Mouse (Mus musculus) hindbrain, embryonic 10.5 days (tissue): Measurements from ENCODE around the gene Dusp16. TPM values are rescaled to one million over a fixed set of nuclear protein-coding genes. Genes with fewer than 3 reads are reported as not detected.

Experiments used
- DNase-seq: peaks from one replicate; pipeline ENCODE4 v3.0.0-alpha.2; 2017; ENCODE audit warnings: low spot score
- H3K27ac ChIP-seq: fragments of 300-500 bp; sonication (generic); 2 replicates; pipeline ENCODE4 v1.5.1; 2016; ENCODE audit warnings: mild to moderate bottlenecking, moderate library complexity
- H3K27me3 ChIP-seq: fragments of 300-500 bp; sonication (generic); 2 replicates; pipeline ENCODE4 v1.6.1; 2016; ENCODE audit warnings: mild to moderate bottlenecking; ENCODE audit not compliant: poor library complexity, insufficient read depth, severe bottlenecking
- H3K36me3 ChIP-seq: fragments of 300-500 bp; sonication (generic); 2 replicates; pipeline ENCODE4 v1.6.1; 2016; ENCODE audit warnings: mild to moderate bottlenecking, moderate library complexity
- H3K4me1 ChIP-seq: fragments of 300-500 bp; sonication (generic); replicated peaks from 2 replicates; pipeline ENCODE4 v1.6.1; 2016; ENCODE audit warnings: mild to moderate bottlenecking
- H3K4me3 ChIP-seq: fragments of 300-500 bp; sonication (generic); 2 replicates; pipeline ENCODE4 v1.5.1; 2016; ENCODE audit warnings: mild to moderate bottlenecking, moderate library complexity
- H3K9me3 ChIP-seq: fragments of 300-500 bp; sonication (generic); 2 replicates; pipeline ENCODE4 v1.6.1; 2016; ENCODE audit warnings: mild to moderate bottlenecking, moderate library complexity
- WGBS: fragments of 180-500 bp; shearing (Covaris S2); methylation state at CpG from one replicate; pipeline ENCODE4 v1.1.7; 2016; 5-methylcytosine and 5-hydroxymethylcytosine counted together
- polyA plus RNA-seq: library from polyadenylated mRNA; unstranded; fragments of >200 nt; fragmentation: Nextera tagmentation; extraction: Ambion mirVana; gene quantifications from 2 replicates; pipeline ENCODE4 v1.2.1, GENCODE M21; 2016

Gene Dusp16
- polyA plus RNA-seq, 1 experiment from 2014 or later = 13.8 TPM

GRCm38 (mm10) chr6:134721729-134722269 is 70.6 kb downstream of the Dusp16 start:
- Histone ChIP-seq H3K4me1 (no peaks in the 10 kb centered on the region), H3K9me3 (no peaks in the 10 kb centered on the region), H3K36me3 (peaks cover 84% of the 10 kb centered on the region), H3K27me3 (no peaks in the 10 kb centered on the region), H3K4me3 (no peak overlapping the region), H3K27ac (no peak overlapping the region)
- DNase-seq = no peak
- 94% methylated on average over 6 of the region's 6 CpGs for WGBS

- no peak for DNase-seq
- Histone ChIP-seq H3K27me3 (no peaks in the 10 kb centered on the region), H3K4me1 (no peaks in the 10 kb centered on the region), H3K36me3 (peaks cover 83% of the 10 kb centered on the region), H3K4me3 (no peak overlapping the region), H3K9me3 (no peaks in the 10 kb centered on the region), H3K27ac (no peak overlapping the region)
- 92% methylated on average over 5 of the region's 5 CpGs for WGBS
These were observed 72.3 kb downstream of the Dusp16 start for GRCm38 (mm10) chr6:134720150-134720549.

- whole genome bisulfite sequencing = 91% methylated on average over 5 of the region's 5 CpGs
- no peaks in the 10 kb centered on the region for H3K9me3 ChIP-seq
- H3K4me1 ChIP-seq = no peaks in the 10 kb centered on the region
- no peak overlapping the region for H3K27ac ChIP-seq
- DNase-seq = no peak
- H3K36me3 ChIP-seq = peaks cover 84% of the 10 kb centered on the region
- no peak overlapping the region for H3K4me3 ChIP-seq
- no peaks in the 10 kb centered on the region for H3K27me3 ChIP-seq
These were observed 73.3 kb downstream of the Dusp16 start for GRCm38 (mm10) chr6:134719156-134719555.

GRCm38 (mm10) chr6:134718668-134719065 is 73.8 kb downstream of the Dusp16 start:
- no peak overlapping the region for H3K27ac ChIP-seq
- 92% methylated on average over 11 of the region's 11 CpGs for WGBS
- no peak overlapping the region for H3K4me3 ChIP-seq
- H3K4me1 ChIP-seq = 0 out of 2 replicates have a peak, but pooled peaks cover 3% of the 10 kb centered on the region
- peaks cover 80% of the 10 kb centered on the region for H3K36me3 ChIP-seq
- DNase-seq = no peak
- H3K9me3 ChIP-seq = no peaks in the 10 kb centered on the region
- H3K27me3 ChIP-seq = no peaks in the 10 kb centered on the region

GRCm38 (mm10) chr6:134717886-134718667 is 74.3 kb downstream of the Dusp16 start:
- Histone ChIP-seq H3K4me3 (no peak overlapping the region), H3K36me3 (peaks cover 74% of the 10 kb centered on the region), H3K27ac (no peak overlapping the region), H3K4me1 (0 out of 2 replicates have a peak, but pooled peaks cover 6% of the 10 kb centered on the region), H3K9me3 (no peaks in the 10 kb centered on the region), H3K27me3 (no peaks in the 10 kb centered on the region)
- 93% methylated on average over 20 of the region's 20 CpGs for WGBS
- no peak for DNase-seq

- Histone ChIP-seq H3K9me3 (no peaks in the 10 kb centered on the region), H3K36me3 (peaks cover 65% of the 10 kb centered on the region), H3K27ac (no peak overlapping the region), H3K27me3 (no peaks in the 10 kb centered on the region), H3K4me1 (0 out of 2 replicates have a peak, but pooled peaks cover 6% of the 10 kb centered on the region), H3K4me3 (no peak overlapping the region)
- WGBS = 87% methylated on average over 6 of the region's 6 CpGs
- DNase-seq = no peak
These were observed 76.2 kb downstream of the Dusp16 start for GRCm38 (mm10) chr6:134716168-134716587.

- Histone ChIP-seq H3K9me3 (no peaks in the 10 kb centered on the region), H3K27me3 (no peaks in the 10 kb centered on the region), H3K4me1 (0 out of 2 replicates have a peak, but pooled peaks cover 6% of the 10 kb centered on the region), H3K36me3 (peaks cover 47% of the 10 kb centered on the region), H3K4me3 (no peak overlapping the region), H3K27ac (no peak overlapping the region)
- DNase-seq = no peak
- 52% methylated on average over 1 of the region's 1 CpGs for WGBS
These were observed 78.5 kb downstream of the Dusp16 start for GRCm38 (mm10) chr6:134713897-134714296.

- 0 out of 2 replicates have a peak, but pooled peaks cover 6% of the 10 kb centered on the region for H3K4me1 ChIP-seq
- no peak overlapping the region for H3K27ac ChIP-seq
- H3K27me3 ChIP-seq = no peaks in the 10 kb centered on the region
- no peak for DNase-seq
- WGBS = 44% methylated on average over 3 of the region's 3 CpGs
- no peak overlapping the region for H3K4me3 ChIP-seq
- peaks cover 42% of the 10 kb centered on the region for H3K36me3 ChIP-seq
- no peaks in the 10 kb centered on the region for H3K9me3 ChIP-seq
These were observed 79.1 kb downstream of the Dusp16 start for GRCm38 (mm10) chr6:134713321-134713720.

GRCm38 (mm10) chr6:134710020-134710419 is 82.4 kb downstream of the Dusp16 start:
- Histone ChIP-seq H3K27ac (no peak overlapping the region), H3K9me3 (no peaks in the 10 kb centered on the region), H3K36me3 (peaks cover 24% of the 10 kb centered on the region; the same call in 1 of the 2 replicates), H3K27me3 (no peaks in the 10 kb centered on the region), H3K4me1 (0 out of 2 replicates have a peak, but pooled peaks cover 6% of the 10 kb centered on the region), H3K4me3 (no peak overlapping the region)
- no peak for DNase-seq
- WGBS = 89% methylated on average over 15 of the region's 15 CpGs

GRCm38 (mm10) chr6:134706467-134706866 is 86.0 kb downstream of the Dusp16 start:
- Histone ChIP-seq H3K4me3 (no peak overlapping the region), H3K4me1 (no peaks in the 10 kb centered on the region), H3K9me3 (no peaks in the 10 kb centered on the region), H3K36me3 (0 out of 2 replicates have a peak, but pooled peaks cover 12% of the 10 kb centered on the region), H3K27ac (no peak overlapping the region), H3K27me3 (no peaks in the 10 kb centered on the region)
- no peak for DNase-seq
- 90% methylated on average over 4 of the region's 4 CpGs for WGBS

GRCm38 (mm10) chr6:134703053-134703690 is 89.3 kb downstream of the Dusp16 start:
- Histone ChIP-seq H3K27me3 (no peaks in the 10 kb centered on the region), H3K9me3 (no peaks in the 10 kb centered on the region), H3K4me1 (0 out of 2 replicates have a peak, but pooled peaks cover 6% of the 10 kb centered on the region), H3K27ac (no peak overlapping the region), H3K4me3 (no peak overlapping the region), H3K36me3 (0 out of 2 replicates have a peak, but pooled peaks cover 4% of the 10 kb centered on the region)
- DNase-seq = no peak
- WGBS = 86% methylated on average over 4 of the region's 4 CpGs

- Histone ChIP-seq H3K4me3 (no peak overlapping the region), H3K27me3 (no peaks in the 10 kb centered on the region), H3K27ac (no peak overlapping the region), H3K36me3 (no peaks in the 10 kb centered on the region), H3K4me1 (0 out of 2 replicates have a peak, but pooled peaks cover 6% of the 10 kb centered on the region), H3K9me3 (no peaks in the 10 kb centered on the region)
- 98% methylated on average over 7 of the region's 7 CpGs for WGBS
- no peak for DNase-seq
These were observed 90.2 kb downstream of the Dusp16 start for GRCm38 (mm10) chr6:134702184-134702583.

- WGBS = 91% methylated on average over 6 of the region's 6 CpGs
These were observed 91.2 kb downstream of the Dusp16 start for GRCm38 (mm10) chr6:134701211-134701602.

More at GRCm38 (mm10) chr6:134701211-134701602, 91.2 kb downstream of the Dusp16 start:
- no peak overlapping the region for H3K27ac ChIP-seq
- no peaks in the 10 kb centered on the region for H3K27me3 ChIP-seq
- DNase-seq = no peak
- H3K9me3 ChIP-seq = no peaks in the 10 kb centered on the region
- H3K4me3 ChIP-seq = no peak overlapping the region
- H3K4me1 ChIP-seq = 0 out of 2 replicates have a peak, but pooled peaks cover 6% of the 10 kb centered on the region
- H3K36me3 ChIP-seq = no peaks in the 10 kb centered on the region
